Mouse (Mus musculus) heart, embryonic 13.5 days (tissue): ENCODE results near the gene Otud5. TPM values are rescaled to one million over a fixed set of nuclear protein-coding genes. Genes with fewer than 3 reads are reported as not detected.
A peak's percentile ranks its signal among the peaks of the same experiment; 100 is the strongest.
"Not testable (repeated sequence)": the region's sequence is repeated elsewhere in the genome, so short reads cannot be mapped to it uniquely, and the experiment has no call there.

ENCODE experiments used
- ATAC-seq: fragments of 200-750 bp; cut with Nextera tagmentation; 2 replicates; pipeline ENCODE4 v1.8.0; 2017; ENCODE audit warnings: moderate TSS enrichment; ENCODE audit not compliant: insufficient number of reproducible peaks, low FRiP score, low TSS enrichment; ENCODE audit errors: extremely low read depth
- H3K27ac ChIP-seq: fragments of 300-500 bp; sonication (generic); replicated peaks from 2 replicates; pipeline ENCODE4 v1.5.1; 2015; ENCODE audit warnings: moderate library complexity, mild to moderate bottlenecking, inconsistent platforms
- H3K27me3 ChIP-seq: fragments of 300-500 bp; sonication (generic); replicated peaks from 2 replicates; pipeline ENCODE4 v1.6.1; 2015; ENCODE audit warnings: mild to moderate bottlenecking, inconsistent platforms
- H3K36me3 ChIP-seq: fragments of 300-500 bp; sonication (generic); 2 replicates; pipeline ENCODE4 v1.6.1; 2015; ENCODE audit warnings: mild to moderate bottlenecking, inconsistent platforms
- H3K4me1 ChIP-seq: fragments of 300-500 bp; sonication (generic); 2 replicates; pipeline ENCODE4 v1.6.1; 2015; ENCODE audit warnings: inconsistent platforms
- H3K4me2 ChIP-seq: fragments of 300-500 bp; sonication (generic); 2 replicates; pipeline ENCODE4 v1.6.1; 2015; ENCODE audit warnings: inconsistent platforms, mild to moderate bottlenecking, moderate library complexity
- H3K4me3 ChIP-seq: fragments of 300-500 bp; sonication (generic); 2 replicates; pipeline ENCODE4 v1.5.1; 2015; ENCODE audit warnings: moderate library complexity, mild to moderate bottlenecking, inconsistent platforms
- H3K9ac ChIP-seq: fragments of 300-500 bp; sonication (generic); 2 replicates; pipeline ENCODE4 v1.6.1; 2015; ENCODE audit warnings: inconsistent platforms, mild to moderate bottlenecking, moderate library complexity
- H3K9me3 ChIP-seq: fragments of 300-500 bp; sonication (generic); 2 replicates; pipeline ENCODE4 v1.6.1; 2016; ENCODE audit warnings: inconsistent platforms
- WGBS: fragments of 180-500 bp; shearing (Covaris S2); methylation state at CpG from one replicate; pipeline ENCODE4 v1.1.7; 2015; ENCODE audit warnings: mixed read lengths; 5-methylcytosine and 5-hydroxymethylcytosine counted together
- polyA plus RNA-seq: library from polyadenylated mRNA; unstranded; fragments of >200 nt; fragmentation: Nextera tagmentation; extraction: Ambion mirVana; gene quantifications from 2 replicates; pipeline ENCODE4 v1.2.1, GENCODE M21; 2015

Gene Otud5
- 28.0 and 29.4 TPM in 2 replicates for polyA plus RNA-seq

- Histone ChIP-seq H3K27me3 (no peaks in the 10 kb centered on the region), H3K27ac (peak within 1 kb of the TSS; percentile 95), H3K4me1 (peaks cover 26% of the 10 kb centered on the region), H3K36me3 (0 out of 2 replicates have a peak, but pooled peaks cover 4% of the 10 kb centered on the region), H3K9me3 (no peaks in the 10 kb centered on the region; the same call in 1 of the 2 replicates), H3K4me3 (peak within 1 kb of the TSS; percentile 80), H3K4me2 (peak within 1 kb of the TSS; percentile 80), H3K9ac (peak within 1 kb of the TSS; percentile 94)
- ATAC-seq = peak; percentile 93
- 9% methylated on average over 74 of the region's 74 CpGs for WGBS
These were observed at the start of gene Otud5 for GRCm38 (mm10) chrX:7841163-7842162. Otud5 (plus strand) TSS chrX:7841364.

GRCm38 (mm10) chrX:7793361-7793760 is 47.8 kb upstream of the Otud5 start:
- no peak for ATAC-seq
- no peaks in the 10 kb centered on the region for H3K27me3 ChIP-seq
- no peak overlapping the region for H3K4me2 ChIP-seq
- no peak overlapping the region for H3K9ac ChIP-seq
- WGBS = 38% methylated on average over 3 of the region's 3 CpGs
- no peak overlapping the region for H3K4me3 ChIP-seq
- peaks cover 6% of the 10 kb centered on the region; the same call in 1 of the 2 replicates for H3K4me1 ChIP-seq
- H3K27ac ChIP-seq = no peak overlapping the region
- H3K36me3 ChIP-seq = peaks cover 15% of the 10 kb centered on the region
- no peaks in the 10 kb centered on the region for H3K9me3 ChIP-seq

- no peak overlapping the region for H3K4me2 ChIP-seq
- WGBS = 7% methylated on average over 7 of the region's 7 CpGs
These were observed 46.1 kb upstream of the Otud5 start for GRCm38 (mm10) chrX:7795016-7795415.

GRCm38 (mm10) chrX:7797327-7797726 is 43.8 kb upstream of the Otud5 start:
- H3K4me3 ChIP-seq = no peak overlapping the region
- WGBS = 77% methylated on average over 3 of the region's 3 CpGs
- peaks cover 43% of the 10 kb centered on the region for H3K36me3 ChIP-seq
- H3K9me3 ChIP-seq = no peaks in the 10 kb centered on the region
- no peak overlapping the region for H3K9ac ChIP-seq
- no peak overlapping the region for H3K4me2 ChIP-seq
- no peak for ATAC-seq
- no peaks in the 10 kb centered on the region for H3K4me1 ChIP-seq
- H3K27me3 ChIP-seq = no peaks in the 10 kb centered on the region
- no peak overlapping the region for H3K27ac ChIP-seq

More at GRCm38 (mm10) chrX:7795016-7795415, 46.1 kb upstream of the Otud5 start:
- no peak overlapping the region for H3K9ac ChIP-seq
- no peak overlapping the region for H3K27ac ChIP-seq
- no peaks in the 10 kb centered on the region for H3K27me3 ChIP-seq
- H3K36me3 ChIP-seq = peaks cover 24% of the 10 kb centered on the region
- H3K4me3 ChIP-seq = no peak overlapping the region
- H3K9me3 ChIP-seq = no peaks in the 10 kb centered on the region
- H3K4me1 ChIP-seq = peaks cover 6% of the 10 kb centered on the region; the same call in 1 of the 2 replicates
- ATAC-seq = no peak

- not testable (repeated sequence) for H3K27ac ChIP-seq, ATAC-seq, H3K4me1 ChIP-seq, H3K27me3 ChIP-seq, H3K4me2 ChIP-seq, H3K9ac ChIP-seq, H3K9me3 ChIP-seq, H3K4me3 ChIP-seq
- H3K36me3 ChIP-seq = peaks cover 63% of the 10 kb centered on the region
- 91% methylated on average over 2 of the region's 2 CpGs for WGBS
These were observed 39.0 kb upstream of the Otud5 start for GRCm38 (mm10) chrX:7802157-7802556.

GRCm38 (mm10) chrX:7815016-7815415 is 26.1 kb upstream of the Otud5 start:
- ATAC-seq, H3K4me3 ChIP-seq: not testable (repeated sequence)
- WGBS = 44% methylated on average over 8 of the region's 8 CpGs

GRCm38 (mm10) chrX:7821865-7822779 is 19.0 kb upstream of the Otud5 start, which contains the start of gene Kcnd1:
Kcnd1 (plus strand) TSS chrX:7822289.
- Histone ChIP-seq H3K4me1 (peaks cover 7% of the 10 kb centered on the region), H3K27me3 (no peaks in the 10 kb centered on the region), H3K9me3 (no peaks in the 10 kb centered on the region), H3K9ac (peak within 1 kb of the TSS; percentile 74), H3K4me3 (peak within 1 kb of the TSS; percentile 53), H3K4me2 (peak within 1 kb of the TSS; percentile 75), H3K27ac (no peak within 1 kb of the TSS), H3K36me3 (peaks cover 25% of the 10 kb centered on the region)
- peak; percentile 25; the same call in 1 of the 2 replicates for ATAC-seq
- 11% methylated on average over 20 of the region's 24 CpGs for WGBS

More at GRCm38 (mm10) chrX:7815016-7815415, 26.1 kb upstream of the Otud5 start:
- not testable (repeated sequence) for H3K4me2 ChIP-seq, H3K9me3 ChIP-seq, H3K9ac ChIP-seq, H3K27ac ChIP-seq, H3K27me3 ChIP-seq, H3K4me1 ChIP-seq
- peaks cover 74% of the 10 kb centered on the region for H3K36me3 ChIP-seq

- H3K4me3 ChIP-seq = no peak overlapping the region
- H3K27me3 ChIP-seq = no peaks in the 10 kb centered on the region
- H3K27ac ChIP-seq = no peak overlapping the region
- no peak overlapping the region for H3K9ac ChIP-seq
- no peaks in the 10 kb centered on the region for H3K36me3 ChIP-seq
- no peak overlapping the region for H3K4me2 ChIP-seq
- 38% methylated on average over 1 of the region's 1 CpGs for WGBS
- no peaks in the 10 kb centered on the region; the same call in 1 of the 2 replicates for H3K9me3 ChIP-seq
- ATAC-seq = no peak
- no peaks in the 10 kb centered on the region for H3K4me1 ChIP-seq
These were observed 4.0 kb upstream of the Otud5 start for GRCm38 (mm10) chrX:7837146-7837545.

GRCm38 (mm10) chrX:7840842-7841162 is 362 bp upstream of the Otud5 start:
- no peaks in the 10 kb centered on the region; the same call in 1 of the 2 replicates for H3K9me3 ChIP-seq
- no peak for ATAC-seq
- H3K36me3 ChIP-seq = 0 out of 2 replicates have a peak, but pooled peaks cover 4% of the 10 kb centered on the region
- peak overlapping the region; percentile 63; the same call in 1 of the 2 replicates for H3K9ac ChIP-seq
- H3K4me3 ChIP-seq = peak overlapping the region; percentile 80
- no peaks in the 10 kb centered on the region for H3K27me3 ChIP-seq
- H3K4me2 ChIP-seq = peak overlapping the region; percentile 80
- peak overlapping the region; percentile 95 for H3K27ac ChIP-seq
- peaks cover 26% of the 10 kb centered on the region for H3K4me1 ChIP-seq
- WGBS = 8% methylated on average over 7 of the region's 7 CpGs

GRCm38 (mm10) chrX:7842318-7842717 is 1.2 kb downstream of the Otud5 start:
- H3K9me3 ChIP-seq = no peaks in the 10 kb centered on the region; the same call in 1 of the 2 replicates
- H3K36me3 ChIP-seq = 0 out of 2 replicates have a peak, but pooled peaks cover 4% of the 10 kb centered on the region
- peak overlapping the region; percentile 80 for H3K4me3 ChIP-seq
- no peaks in the 10 kb centered on the region for H3K27me3 ChIP-seq
- peak overlapping the region; percentile 95 for H3K27ac ChIP-seq
- WGBS = 8% methylated on average over 42 of the region's 42 CpGs
- H3K4me1 ChIP-seq = peaks cover 26% of the 10 kb centered on the region
- peak overlapping the region; percentile 94 for H3K9ac ChIP-seq
- ATAC-seq = no peak
- peak overlapping the region; percentile 80 for H3K4me2 ChIP-seq

- Histone ChIP-seq H3K36me3 (peaks cover 30% of the 10 kb centered on the region), H3K4me2 (no peak overlapping the region), H3K9ac (no peak overlapping the region), H3K27ac (no peak overlapping the region), H3K27me3 (no peaks in the 10 kb centered on the region), H3K4me1 (peaks cover 25% of the 10 kb centered on the region), H3K4me3 (no peak overlapping the region), H3K9me3 (no peaks in the 10 kb centered on the region)
- WGBS = 77% methylated on average over 2 of the region's 2 CpGs
- no peak for ATAC-seq
These were observed 6.7 kb downstream of the Otud5 start for GRCm38 (mm10) chrX:7847845-7848244.
